Mouse (Mus musculus) kidney, embryonic 15.5 days (tissue): ENCODE measurements around the gene C1qb. TPM values are rescaled to one million over a fixed set of nuclear protein-coding genes. Genes with fewer than 3 reads are reported as not detected.

Experiments used
- ATAC-seq: fragments of 200-750 bp; cut with Nextera tagmentation; replicated peaks from 2 replicates; pipeline ENCODE4 v1.8.0; 2017; ENCODE audit warnings: moderate TSS enrichment; ENCODE audit not compliant: low FRiP score
- H3K27ac ChIP-seq: fragments of 300-500 bp; sonication (generic); 2 replicates; pipeline ENCODE4 v1.5.1; 2015; ENCODE audit warnings: mild to moderate bottlenecking, inconsistent platforms
- H3K27me3 ChIP-seq: fragments of 300-500 bp; sonication (generic); 2 replicates; pipeline ENCODE4 v1.6.1; 2015; ENCODE audit warnings: inconsistent platforms
- H3K36me3 ChIP-seq: fragments of 300-500 bp; sonication (generic); 2 replicates; pipeline ENCODE4 v1.6.1; 2015; ENCODE audit warnings: inconsistent platforms
- H3K4me1 ChIP-seq: fragments of 300-500 bp; sonication (generic); 2 replicates; pipeline ENCODE4 v1.6.1; 2015; ENCODE audit warnings: inconsistent platforms
- H3K4me2 ChIP-seq: fragments of 300-500 bp; sonication (generic); 2 replicates; pipeline ENCODE4 v1.6.1; 2015; ENCODE audit warnings: moderate library complexity, mild to moderate bottlenecking, inconsistent platforms
- H3K4me3 ChIP-seq: fragments of 300-500 bp; sonication (generic); replicated peaks from 2 replicates; pipeline ENCODE4 v1.5.1; 2015; ENCODE audit warnings: mild to moderate bottlenecking, inconsistent platforms
- H3K9ac ChIP-seq: fragments of 300-500 bp; sonication (generic); 2 replicates; pipeline ENCODE4 v1.6.1; 2015; ENCODE audit warnings: mild to moderate bottlenecking, inconsistent platforms
- H3K9me3 ChIP-seq: fragments of 300-500 bp; sonication (generic); replicated peaks from 2 replicates; pipeline ENCODE4 v1.6.1; 2016; ENCODE audit warnings: inconsistent platforms
- WGBS: fragments of 180-500 bp; shearing (Covaris S2); methylation state at CpG from one replicate; pipeline ENCODE4 v1.1.7; 2015; ENCODE audit warnings: mixed read lengths; 5-methylcytosine and 5-hydroxymethylcytosine counted together
- polyA plus RNA-seq: library from polyadenylated mRNA; unstranded; fragments of >200 nt; fragmentation: Nextera tagmentation; extraction: Ambion mirVana; gene quantifications from 2 replicates; pipeline ENCODE4 v1.2.1, GENCODE M21; 2015

Gene C1qb
- polyA plus RNA-seq, 1 experiment from 2014 or later = 48.4 TPM

GRCm38 (mm10) chr4:136864751-136865470 lies 21.1 kb downstream of the C1qb start:
- Histone ChIP-seq H3K9me3 (no peaks in the 10 kb centered on the region), H3K36me3 (no peaks in the 10 kb centered on the region), H3K27me3 (peaks cover 33% of the 10 kb centered on the region), H3K27ac (no peak overlapping the region), H3K4me1 (peaks cover 33% of the 10 kb centered on the region), H3K4me3 (no peak overlapping the region), H3K9ac (no peak overlapping the region), H3K4me2 (no peak overlapping the region)
- ATAC-seq = no peak
- 7% methylated on average over 15 of the region's 15 CpGs for WGBS

- H3K36me3 ChIP-seq = no peaks in the 10 kb centered on the region
- no peak overlapping the region for H3K27ac ChIP-seq
- H3K9me3 ChIP-seq = no peaks in the 10 kb centered on the region
- WGBS = 46% methylated on average over 9 of the region's 9 CpGs
- no peak overlapping the region for H3K4me3 ChIP-seq
- H3K4me2 ChIP-seq = no peak overlapping the region
- no peak for ATAC-seq
- H3K4me1 ChIP-seq = peaks cover 33% of the 10 kb centered on the region
- peaks cover 33% of the 10 kb centered on the region for H3K27me3 ChIP-seq
- H3K9ac ChIP-seq = no peak overlapping the region
Measured at GRCm38 (mm10) chr4:136863517-136863916, 22.5 kb downstream of the C1qb start.

- Histone ChIP-seq H3K9me3 (no peaks in the 10 kb centered on the region), H3K4me3 (no peak overlapping the region), H3K4me2 (no peak overlapping the region), H3K9ac (no peak overlapping the region), H3K36me3 (no peaks in the 10 kb centered on the region), H3K27me3 (peaks cover 33% of the 10 kb centered on the region), H3K4me1 (peaks cover 25% of the 10 kb centered on the region), H3K27ac (no peak overlapping the region)
- 68% methylated on average over 2 of the region's 2 CpGs for WGBS
- no peak for ATAC-seq
Measured at GRCm38 (mm10) chr4:136862411-136862810, 23.6 kb downstream of the C1qb start.

- ATAC-seq = no peak
- H3K4me1 ChIP-seq = peaks cover 25% of the 10 kb centered on the region
- H3K36me3 ChIP-seq = no peaks in the 10 kb centered on the region
- H3K4me3 ChIP-seq = no peak overlapping the region
- WGBS = 14% methylated on average over 17 of the region's 17 CpGs
- peaks cover 33% of the 10 kb centered on the region for H3K27me3 ChIP-seq
- no peaks in the 10 kb centered on the region for H3K9me3 ChIP-seq
- H3K4me2 ChIP-seq = no peak overlapping the region
- no peak overlapping the region for H3K9ac ChIP-seq
- no peak overlapping the region for H3K27ac ChIP-seq
Measured at GRCm38 (mm10) chr4:136861806-136862205, 24.2 kb downstream of the C1qb start.

- H3K4me1 ChIP-seq = peaks cover 20% of the 10 kb centered on the region
- no peak overlapping the region for H3K9ac ChIP-seq
- H3K27ac ChIP-seq = no peak overlapping the region
- H3K4me2 ChIP-seq = no peak overlapping the region
- no peak for ATAC-seq
- no peaks in the 10 kb centered on the region for H3K9me3 ChIP-seq
- H3K36me3 ChIP-seq = no peaks in the 10 kb centered on the region
- H3K27me3 ChIP-seq = peaks cover 28% of the 10 kb centered on the region
- WGBS = 86% methylated on average over 7 of the region's 7 CpGs
- no peak overlapping the region for H3K4me3 ChIP-seq
Measured at GRCm38 (mm10) chr4:136860022-136860421, 26.0 kb downstream of the C1qb start.

GRCm38 (mm10) chr4:136855081-136855480 lies 30.9 kb downstream of the C1qb start:
- H3K36me3 ChIP-seq = no peaks in the 10 kb centered on the region
- H3K9ac ChIP-seq = no peak overlapping the region
- no peak overlapping the region for H3K27ac ChIP-seq
- no peaks in the 10 kb centered on the region for H3K9me3 ChIP-seq
- no peak overlapping the region for H3K4me3 ChIP-seq
- H3K4me1 ChIP-seq = peaks cover 4% of the 10 kb centered on the region; the same call in 1 of the 2 replicates
- H3K27me3 ChIP-seq = no peaks in the 10 kb centered on the region
- no peak for ATAC-seq
- WGBS = 42% methylated on average over 6 of the region's 6 CpGs
- no peak overlapping the region for H3K4me2 ChIP-seq

GRCm38 (mm10) chr4:136852989-136853388 lies 33.0 kb downstream of the C1qb start:
- Histone ChIP-seq H3K4me3 (no peak overlapping the region), H3K4me1 (peaks cover 9% of the 10 kb centered on the region), H3K9ac (no peak overlapping the region), H3K9me3 (no peaks in the 10 kb centered on the region), H3K27ac (no peak overlapping the region), H3K27me3 (0 out of 2 replicates have a peak, but pooled peaks cover 5% of the 10 kb centered on the region), H3K36me3 (no peaks in the 10 kb centered on the region), H3K4me2 (no peak overlapping the region)
- no peak for ATAC-seq
- WGBS = 56% methylated on average over 12 of the region's 12 CpGs

GRCm38 (mm10) chr4:136852119-136852518 lies 33.9 kb downstream of the C1qb start:
- ATAC-seq = no peak
- no peaks in the 10 kb centered on the region for H3K36me3 ChIP-seq
- H3K9me3 ChIP-seq = no peaks in the 10 kb centered on the region
- WGBS = 57% methylated on average over 5 of the region's 5 CpGs
- H3K27me3 ChIP-seq = 0 out of 2 replicates have a peak, but pooled peaks cover 8% of the 10 kb centered on the region
- H3K4me2 ChIP-seq = no peak overlapping the region
- no peak overlapping the region for H3K27ac ChIP-seq
- no peak overlapping the region for H3K9ac ChIP-seq
- peaks cover 13% of the 10 kb centered on the region for H3K4me1 ChIP-seq
- H3K4me3 ChIP-seq = no peak overlapping the region

GRCm38 (mm10) chr4:136848565-136848964 lies 37.4 kb downstream of the C1qb start:
- no peak overlapping the region for H3K4me2 ChIP-seq
- H3K4me3 ChIP-seq = no peak overlapping the region
- no peaks in the 10 kb centered on the region for H3K9me3 ChIP-seq
- H3K9ac ChIP-seq = no peak overlapping the region
- H3K36me3 ChIP-seq = no peaks in the 10 kb centered on the region
- no peak overlapping the region for H3K27ac ChIP-seq
- H3K27me3 ChIP-seq = peaks cover 13% of the 10 kb centered on the region; the same call in 1 of the 2 replicates
- 59% methylated on average over 4 of the region's 4 CpGs for WGBS
- H3K4me1 ChIP-seq = peaks cover 13% of the 10 kb centered on the region
- no peak for ATAC-seq

- Histone ChIP-seq H3K4me1 (peaks cover 12% of the 10 kb centered on the region; the same call in 1 of the 2 replicates), H3K9ac (no peak overlapping the region), H3K4me3 (no peak overlapping the region), H3K36me3 (no peaks in the 10 kb centered on the region), H3K9me3 (no peaks in the 10 kb centered on the region), H3K4me2 (no peak overlapping the region), H3K27ac (no peak overlapping the region), H3K27me3 (peaks cover 13% of the 10 kb centered on the region; the same call in 1 of the 2 replicates)
- ATAC-seq = no peak
- 75% methylated on average over 6 of the region's 6 CpGs for WGBS
Measured at GRCm38 (mm10) chr4:136847166-136847565, 38.8 kb downstream of the C1qb start.

- no peak overlapping the region for H3K9ac ChIP-seq
- H3K4me3 ChIP-seq = no peak overlapping the region
- WGBS = 59% methylated on average over 10 of the region's 10 CpGs
- ATAC-seq = no peak
- peaks cover 13% of the 10 kb centered on the region for H3K4me1 ChIP-seq
- H3K27ac ChIP-seq = no peak overlapping the region
- no peaks in the 10 kb centered on the region for H3K9me3 ChIP-seq
- no peak overlapping the region for H3K4me2 ChIP-seq
- peaks cover 23% of the 10 kb centered on the region for H3K27me3 ChIP-seq
- H3K36me3 ChIP-seq = no peaks in the 10 kb centered on the region
Measured at GRCm38 (mm10) chr4:136842802-136843201, 43.2 kb downstream of the C1qb start.

- H3K4me1 ChIP-seq = peaks cover 14% of the 10 kb centered on the region
- WGBS = 47% methylated on average over 4 of the region's 4 CpGs
- no peak overlapping the region for H3K27ac ChIP-seq
- H3K4me3 ChIP-seq = no peak overlapping the region
- H3K27me3 ChIP-seq = peaks cover 29% of the 10 kb centered on the region
- H3K4me2 ChIP-seq = no peak overlapping the region
- no peaks in the 10 kb centered on the region for H3K9me3 ChIP-seq
- H3K9ac ChIP-seq = no peak overlapping the region
- H3K36me3 ChIP-seq = no peaks in the 10 kb centered on the region
- ATAC-seq = no peak
Measured at GRCm38 (mm10) chr4:136842033-136842432, 44.0 kb downstream of the C1qb start.

GRCm38 (mm10) chr4:136841056-136841455 lies 44.9 kb downstream of the C1qb start:
- Histone ChIP-seq H3K4me1 (peaks cover 24% of the 10 kb centered on the region), H3K4me2 (no peak overlapping the region), H3K9me3 (no peaks in the 10 kb centered on the region), H3K36me3 (no peaks in the 10 kb centered on the region), H3K27me3 (peaks cover 36% of the 10 kb centered on the region), H3K9ac (no peak overlapping the region), H3K4me3 (no peak overlapping the region), H3K27ac (no peak overlapping the region)
- peak; percentile 67; the same call in 1 of the 2 replicates for ATAC-seq
- 18% methylated on average over 5 of the region's 5 CpGs for WGBS
